Mouse (Mus musculus): ENCODE data around the gene Cgnl1.

Gene Cgnl1

DNA sequence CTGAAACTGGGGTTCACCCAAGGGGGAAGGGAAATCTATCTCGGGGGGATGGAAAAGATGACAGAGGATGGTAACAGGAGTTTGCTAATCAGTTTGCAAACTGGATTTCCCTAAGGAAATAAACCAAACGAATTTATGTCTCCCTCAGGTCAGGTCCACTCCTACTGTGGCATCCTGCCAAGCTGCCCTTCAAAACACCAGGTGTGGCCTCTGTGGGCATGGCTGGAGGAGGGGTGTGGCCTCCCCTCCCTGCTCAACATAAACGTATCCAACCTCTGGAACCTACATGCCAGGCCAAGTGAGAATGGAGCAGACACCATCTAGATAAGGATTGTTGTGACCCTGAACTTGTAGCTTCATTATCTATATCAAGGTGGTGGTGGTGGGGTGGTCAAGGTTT, 185.0 kb downstream of the Cgnl1 start:
- DNase-seq (ENCODE audit: extremely low read depth, low read depth): no peak

DNA sequence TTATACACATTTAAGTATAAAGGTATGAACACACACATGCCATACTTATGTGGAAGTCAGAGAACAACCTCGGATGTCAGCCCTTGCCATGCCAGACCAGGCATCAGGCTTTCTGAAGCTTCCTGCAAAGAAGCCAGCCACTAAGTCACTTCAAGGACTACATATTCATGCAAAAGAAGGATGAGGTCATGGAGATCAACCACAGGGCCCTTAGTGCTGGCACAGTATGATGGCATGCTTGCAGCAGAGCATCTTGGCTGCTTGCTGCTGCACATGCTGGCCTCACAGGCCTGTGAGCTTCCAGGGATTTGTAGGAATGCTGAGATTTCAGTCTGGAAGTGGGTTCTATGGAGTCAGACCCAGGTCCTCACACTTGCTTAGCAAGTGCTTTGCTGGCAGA, 188.6 kb downstream of the Cgnl1 start:
- no peak for DNase-seq (ENCODE audit: extremely low read depth, low read depth)

DNA sequence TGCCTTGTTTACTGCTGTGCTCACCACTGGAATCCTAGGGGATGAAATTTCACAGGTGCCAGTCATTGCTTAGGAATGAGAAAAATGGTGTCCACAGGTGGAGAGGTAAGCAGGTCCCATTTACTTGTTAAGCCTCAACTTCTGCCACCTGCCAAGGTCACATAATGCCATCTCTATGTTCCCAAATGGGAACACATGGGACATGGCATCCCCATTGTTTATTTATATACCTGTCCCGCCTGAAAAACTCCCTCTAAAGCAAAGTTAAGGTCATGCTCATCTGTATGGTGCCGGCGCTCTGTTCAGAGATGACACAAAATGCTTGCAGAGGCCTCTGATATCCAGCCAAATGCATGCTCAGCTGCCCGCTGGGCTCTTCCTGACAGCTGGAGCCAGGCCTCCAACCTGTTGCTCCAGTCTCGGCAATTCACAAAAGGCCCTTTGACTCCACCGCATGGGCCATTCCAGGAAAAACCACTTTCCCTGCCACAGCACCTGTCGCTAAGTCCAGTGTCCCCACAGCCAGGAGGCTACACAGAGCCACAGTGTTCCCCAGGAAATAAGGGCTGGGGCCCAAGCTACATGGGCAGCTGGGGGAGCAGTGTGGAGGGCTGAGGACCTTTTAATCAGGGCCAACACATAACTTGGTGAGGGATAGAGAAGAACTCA, 192.4 kb downstream of the Cgnl1 start:
- DNase-seq (ENCODE audit: extremely low read depth, low read depth): no peak
